Mouse (Mus musculus) midbrain, embryonic 12.5 days (tissue): ENCODE data around the gene Pard3b. TPM values are rescaled to one million over a fixed set of nuclear protein-coding genes. Genes with fewer than 3 reads are reported as not detected.

Experiments
- ATAC-seq: fragments of 200-750 bp; cut with Nextera tagmentation; 2 replicates; pipeline ENCODE4 v1.8.0; 2017; ENCODE audit warnings: low read depth, moderate TSS enrichment, moderate library complexity; ENCODE audit not compliant: low FRiP score
- H3K27ac ChIP-seq: fragments of 300-500 bp; sonication (generic); replicated peaks from 2 replicates; pipeline ENCODE4 v1.5.1; 2016; ENCODE audit warnings: mild to moderate bottlenecking
- H3K27me3 ChIP-seq: fragments of 300-500 bp; sonication (generic); 2 replicates; pipeline ENCODE4 v1.6.1; 2016; ENCODE audit warnings: mild to moderate bottlenecking
- H3K36me3 ChIP-seq: fragments of 300-500 bp; sonication (generic); 2 replicates; pipeline ENCODE4 v1.6.1; 2016
- H3K4me1 ChIP-seq: fragments of 300-500 bp; sonication (generic); 2 replicates; pipeline ENCODE4 v1.6.1; 2016
- H3K4me2 ChIP-seq: fragments of 300-500 bp; sonication (generic); replicated peaks from 2 replicates; pipeline ENCODE4 v1.6.1; 2016; ENCODE audit warnings: mild to moderate bottlenecking, moderate library complexity
- H3K4me3 ChIP-seq: fragments of 300-500 bp; sonication (generic); 2 replicates; pipeline ENCODE4 v1.5.1; 2016; ENCODE audit warnings: mild to moderate bottlenecking
- H3K9ac ChIP-seq: fragments of 300-500 bp; sonication (generic); replicated peaks from 2 replicates; pipeline ENCODE4 v1.6.1; 2016; ENCODE audit warnings: mild to moderate bottlenecking, moderate library complexity
- H3K9me3 ChIP-seq: fragments of 300-500 bp; sonication (generic); 2 replicates; pipeline ENCODE4 v1.6.1; 2016; ENCODE audit warnings: mild to moderate bottlenecking
- WGBS: fragments of 180-500 bp; shearing (Covaris S2); methylation state at CpG from one replicate; pipeline ENCODE4 v1.1.7; 2016; 5-methylcytosine and 5-hydroxymethylcytosine counted together
- polyA plus RNA-seq: library from polyadenylated mRNA; unstranded; fragments of >200 nt; fragmentation: Nextera tagmentation; extraction: Ambion mirVana; gene quantifications from 2 replicates; pipeline ENCODE4 v1.2.1, GENCODE M21; 2016

Gene Pard3b
- polyA plus RNA-seq, 1 experiment from 2014 or later, result 18.5 TPM

DNA sequence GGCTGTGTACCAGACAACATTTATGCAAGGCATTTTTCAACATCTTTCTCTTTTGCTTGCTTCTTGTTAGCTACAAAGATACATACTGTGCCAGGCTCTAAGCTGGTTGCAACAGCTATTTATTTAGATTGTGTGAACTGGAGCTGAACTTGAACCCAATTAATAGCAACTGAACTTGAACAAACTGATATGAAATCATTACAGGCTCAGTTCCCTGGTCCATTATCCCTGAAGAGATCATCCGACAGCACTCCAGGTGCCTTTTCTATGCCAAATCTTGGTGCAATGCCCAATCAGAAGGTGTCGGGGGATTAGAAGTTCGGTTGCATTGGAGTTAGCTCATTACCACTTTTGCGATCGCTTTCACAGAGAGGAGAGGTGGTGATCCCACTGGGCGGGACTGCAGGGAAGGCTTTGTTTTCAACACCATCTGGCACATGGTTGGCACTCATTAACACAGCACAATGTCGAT, 414.6 kb downstream of the Pard3b start:
- 29% methylated on average over 7 of the region's 7 CpGs for WGBS
- Histone ChIP-seq H3K4me1 (peaks cover 13% of the 10 kb centered on the region), H3K4me3 (no peak overlapping the region), H3K27ac (no peak overlapping the region; the same call in 1 of the 2 replicates), H3K4me2 (no peak overlapping the region), H3K9me3 (no peaks in the 10 kb centered on the region), H3K36me3 (no peaks in the 10 kb centered on the region), H3K9ac (no peak overlapping the region), H3K27me3 (no peaks in the 10 kb centered on the region)
- peak; percentile 71 for ATAC-seq

DNA sequence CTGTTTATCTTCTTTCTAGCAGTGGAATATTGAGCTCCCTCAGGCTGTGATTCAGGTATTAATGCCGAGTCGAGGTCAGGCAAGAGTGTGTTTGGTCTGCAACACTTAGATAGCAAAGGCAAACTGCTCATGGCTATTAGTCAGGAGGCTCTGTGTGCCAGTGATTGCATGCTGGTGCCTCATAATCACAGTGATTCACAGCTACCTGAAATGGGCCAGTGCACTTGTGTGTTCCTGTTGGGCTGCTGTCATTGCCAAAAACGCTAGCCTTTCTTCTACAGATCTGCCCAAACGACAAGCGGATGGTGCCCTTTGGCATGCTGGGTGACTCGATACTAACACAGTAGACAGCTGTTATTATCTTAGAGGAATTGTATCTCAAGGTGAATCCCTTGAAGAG, 416.7 kb downstream of the Pard3b start:
- Histone ChIP-seq H3K4me3 (no peak overlapping the region), H3K27ac (no peak overlapping the region), H3K4me1 (peaks cover 13% of the 10 kb centered on the region), H3K9me3 (no peaks in the 10 kb centered on the region), H3K9ac (no peak overlapping the region), H3K27me3 (no peaks in the 10 kb centered on the region), H3K36me3 (no peaks in the 10 kb centered on the region), H3K4me2 (no peak overlapping the region)
- WGBS, result 89% methylated on average over 6 of the region's 6 CpGs
- no peak for ATAC-seq

GRCm38 (mm10) chr1:62070617-62071016, 432.0 kb downstream of the Pard3b start:
- Histone ChIP-seq H3K27ac (no peak overlapping the region), H3K4me2 (no peak overlapping the region), H3K9me3 (peaks cover 7% of the 10 kb centered on the region; the same call in 1 of the 2 replicates), H3K36me3 (no peaks in the 10 kb centered on the region), H3K9ac (no peak overlapping the region), H3K27me3 (no peaks in the 10 kb centered on the region), H3K4me1 (no peaks in the 10 kb centered on the region), H3K4me3 (no peak overlapping the region)
- no peak for ATAC-seq
- WGBS, result 75% methylated on average over 6 of the region's 6 CpGs

- Histone ChIP-seq H3K4me3 (no peak overlapping the region), H3K9ac (no peak overlapping the region), H3K27me3 (no peaks in the 10 kb centered on the region), H3K27ac (no peak overlapping the region), H3K36me3 (no peaks in the 10 kb centered on the region), H3K9me3 (peaks cover 7% of the 10 kb centered on the region; the same call in 1 of the 2 replicates), H3K4me2 (no peak overlapping the region), H3K4me1 (no peaks in the 10 kb centered on the region)
- ATAC-seq, result no peak
- 85% methylated on average over 7 of the region's 7 CpGs for WGBS
These were observed 432.5 kb downstream of the Pard3b start for GRCm38 (mm10) chr1:62071139-62071538.

DNA sequence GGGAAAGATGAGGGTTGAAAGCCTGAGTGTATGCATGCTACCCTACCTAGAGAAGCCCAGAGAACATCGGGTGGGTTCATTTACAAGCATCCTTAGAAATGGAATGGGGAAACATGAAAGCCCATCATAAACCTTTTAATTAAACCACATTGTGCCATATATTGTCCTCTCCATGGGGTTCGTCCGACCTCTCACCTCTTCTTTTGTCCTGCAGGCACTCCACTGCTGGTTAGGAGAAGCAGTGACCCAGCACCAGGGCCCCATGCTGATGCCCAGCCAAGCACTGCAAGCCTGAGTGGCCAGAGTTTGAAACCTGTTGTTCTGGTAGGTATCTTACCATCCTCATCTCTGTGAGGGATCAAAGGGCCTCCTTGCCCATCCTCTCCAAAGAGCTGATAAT, 437.5 kb downstream of the Pard3b start:
- no peak for ATAC-seq

GRCm38 (mm10) chr1:62081129-62081528, 442.5 kb downstream of the Pard3b start:
- H3K9me3 ChIP-seq, result no peaks in the 10 kb centered on the region
- no peak overlapping the region for H3K9ac ChIP-seq
- 91% methylated on average over 4 of the region's 4 CpGs for WGBS
- ATAC-seq, result no peak
- no peak overlapping the region for H3K4me3 ChIP-seq
- no peaks in the 10 kb centered on the region for H3K27me3 ChIP-seq
- H3K4me2 ChIP-seq, result no peak overlapping the region
- no peaks in the 10 kb centered on the region for H3K4me1 ChIP-seq
- no peak overlapping the region for H3K27ac ChIP-seq
- no peaks in the 10 kb centered on the region for H3K36me3 ChIP-seq

More for the DNA sequence above, 437.5 kb downstream of the Pard3b start:
- WGBS, result 30% methylated on average over 3 of the region's 3 CpGs
- Histone ChIP-seq H3K9ac (no peak overlapping the region), H3K4me3 (no peak overlapping the region), H3K9me3 (no peaks in the 10 kb centered on the region), H3K4me2 (no peak overlapping the region), H3K36me3 (no peaks in the 10 kb centered on the region), H3K4me1 (no peaks in the 10 kb centered on the region), H3K27ac (no peak overlapping the region), H3K27me3 (no peaks in the 10 kb centered on the region)

DNA sequence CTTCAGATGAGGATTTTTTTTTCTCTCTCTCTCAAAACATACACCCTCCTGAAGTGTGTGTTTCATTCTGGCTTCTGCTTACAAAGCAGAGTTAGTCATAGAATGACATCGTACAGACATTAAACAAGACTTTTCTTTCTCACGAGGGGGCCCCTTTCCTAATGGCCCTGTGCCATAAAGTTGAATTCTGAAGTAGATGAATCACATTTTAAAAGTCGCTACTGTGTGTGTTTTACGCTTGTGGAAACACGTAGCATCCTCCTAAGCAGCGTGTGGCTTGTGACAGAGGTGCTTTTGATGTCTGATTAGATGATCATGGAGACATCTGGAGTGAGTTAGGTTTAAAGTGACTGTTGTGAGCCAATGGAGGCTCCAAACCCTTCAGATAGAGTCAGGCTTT, 447.4 kb downstream of the Pard3b start:
- H3K4me3 ChIP-seq, result no peak overlapping the region
- no peak overlapping the region for H3K27ac ChIP-seq
- no peak overlapping the region for H3K4me2 ChIP-seq
- H3K4me1 ChIP-seq, result 0 out of 2 replicates have a peak, but pooled peaks cover 3% of the 10 kb centered on the region
- ATAC-seq, result no peak
- H3K9ac ChIP-seq, result no peak overlapping the region
- WGBS, result 69% methylated on average over 6 of the region's 6 CpGs
- no peaks in the 10 kb centered on the region for H3K27me3 ChIP-seq
- H3K36me3 ChIP-seq, result no peaks in the 10 kb centered on the region
- no peaks in the 10 kb centered on the region for H3K9me3 ChIP-seq

DNA sequence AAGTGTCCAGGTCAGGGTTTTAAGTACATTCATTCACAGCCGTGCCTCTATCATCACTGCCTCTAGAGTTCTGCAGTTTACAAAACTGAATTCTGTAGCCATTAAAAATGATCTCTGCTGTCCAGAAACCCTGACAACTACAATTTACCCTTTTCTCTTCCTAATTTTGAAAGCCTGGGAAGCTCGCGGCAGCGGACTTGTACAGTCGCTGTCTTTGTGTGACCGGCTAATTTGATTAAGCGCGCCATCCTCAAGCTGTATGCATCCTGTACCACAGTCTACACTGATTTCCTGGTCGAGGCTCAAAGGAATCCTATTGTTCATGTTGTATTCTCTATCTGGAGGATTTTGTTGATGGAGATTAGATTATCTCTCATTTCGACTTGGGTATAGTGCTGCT, 448.8 kb downstream of the Pard3b start:
- no peak overlapping the region for H3K4me2 ChIP-seq
- H3K4me3 ChIP-seq, result no peak overlapping the region
- no peak for ATAC-seq
- no peak overlapping the region for H3K27ac ChIP-seq
- H3K27me3 ChIP-seq, result no peaks in the 10 kb centered on the region
- no peaks in the 10 kb centered on the region for H3K36me3 ChIP-seq
- H3K9me3 ChIP-seq, result no peaks in the 10 kb centered on the region
- 66% methylated on average over 10 of the region's 10 CpGs for WGBS
- no peak overlapping the region for H3K9ac ChIP-seq
- H3K4me1 ChIP-seq, result 0 out of 2 replicates have a peak, but pooled peaks cover 3% of the 10 kb centered on the region

DNA sequence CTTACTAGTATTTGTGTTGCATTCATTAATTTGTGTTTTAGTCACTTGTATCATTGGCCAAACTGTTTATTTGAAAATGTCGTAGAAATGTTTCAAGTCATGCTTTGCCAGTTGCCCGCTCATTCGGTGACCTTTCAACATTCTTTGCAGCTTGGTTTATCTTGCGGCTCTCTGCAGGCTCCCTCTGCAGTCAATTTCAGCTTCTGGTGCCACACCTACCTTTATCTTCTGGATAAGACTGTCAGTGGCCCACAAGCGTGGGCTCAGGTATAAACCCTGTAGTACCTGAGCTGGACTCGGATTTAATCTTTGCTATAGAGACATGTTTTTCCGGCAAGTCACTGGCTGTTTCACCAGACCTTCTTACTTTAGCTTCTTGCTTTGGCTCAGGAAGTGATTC, 456.3 kb downstream of the Pard3b start:
- WGBS, result 91% methylated on average over 7 of the region's 7 CpGs
- Histone ChIP-seq H3K27me3 (no peaks in the 10 kb centered on the region), H3K4me3 (no peak overlapping the region), H3K36me3 (no peaks in the 10 kb centered on the region), H3K27ac (no peak overlapping the region), H3K9me3 (no peaks in the 10 kb centered on the region), H3K9ac (no peak overlapping the region), H3K4me1 (no peaks in the 10 kb centered on the region), H3K4me2 (no peak overlapping the region)
- ATAC-seq, result no peak

- ATAC-seq, result no peak
- no peak overlapping the region for H3K4me2 ChIP-seq
- H3K36me3 ChIP-seq, result no peaks in the 10 kb centered on the region
- H3K9me3 ChIP-seq, result no peaks in the 10 kb centered on the region
- H3K9ac ChIP-seq, result no peak overlapping the region
- H3K4me3 ChIP-seq, result no peak overlapping the region
- H3K27ac ChIP-seq, result no peak overlapping the region
- no peaks in the 10 kb centered on the region for H3K27me3 ChIP-seq
- no peaks in the 10 kb centered on the region for H3K4me1 ChIP-seq
- WGBS, result 100% methylated on average over 1 of the region's 1 CpGs
These were observed 483.8 kb downstream of the Pard3b start for GRCm38 (mm10) chr1:62122426-62122825.

DNA sequence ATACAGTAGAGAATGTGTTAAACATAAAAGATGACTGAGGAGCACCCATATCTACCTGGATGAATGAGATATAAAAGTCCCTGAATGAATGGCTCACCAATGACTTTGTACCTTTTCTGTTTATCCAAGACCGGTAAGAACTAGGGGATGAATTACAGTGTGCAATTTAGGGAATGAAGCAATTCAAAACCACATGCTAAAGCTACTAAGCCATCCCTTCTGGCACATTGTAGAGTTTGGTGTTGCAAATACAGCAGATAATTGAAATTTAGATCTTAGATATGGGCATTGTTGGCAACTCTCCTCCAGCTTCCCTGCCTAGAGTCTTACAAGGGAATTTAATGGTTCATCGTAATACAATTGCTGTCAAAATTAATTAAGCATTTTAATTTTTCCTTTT, 490.6 kb downstream of the Pard3b start:
- 92% methylated on average over 2 of the region's 2 CpGs for WGBS
- no peak for ATAC-seq
- Histone ChIP-seq H3K9me3 (no peaks in the 10 kb centered on the region), H3K4me1 (no peaks in the 10 kb centered on the region), H3K9ac (no peak overlapping the region), H3K27me3 (no peaks in the 10 kb centered on the region), H3K4me2 (no peak overlapping the region), H3K27ac (no peak overlapping the region), H3K36me3 (no peaks in the 10 kb centered on the region), H3K4me3 (no peak overlapping the region)

DNA sequence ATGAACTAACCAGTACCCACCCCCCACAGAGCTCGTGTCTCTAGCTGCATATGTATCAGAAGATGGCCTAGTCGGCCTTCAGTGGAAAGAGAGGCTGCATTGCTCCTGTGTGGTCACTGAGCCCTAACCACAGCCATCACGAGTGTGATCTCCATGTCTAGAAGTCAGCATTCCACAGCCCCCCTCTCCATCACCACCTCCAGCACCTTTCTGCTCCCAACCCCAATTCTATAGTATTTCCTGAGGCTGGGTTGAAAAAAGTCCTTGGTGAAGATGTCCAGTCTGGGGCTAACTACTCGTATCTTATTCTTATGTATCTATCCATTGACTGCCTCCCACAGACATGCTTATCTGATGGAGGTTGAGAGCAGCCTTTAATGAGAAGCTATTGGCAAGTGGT, 509.5 kb downstream of the Pard3b start:
- Histone ChIP-seq H3K9me3 (no peaks in the 10 kb centered on the region), H3K4me2 (no peak overlapping the region), H3K36me3 (no peaks in the 10 kb centered on the region), H3K4me3 (no peak overlapping the region), H3K4me1 (no peaks in the 10 kb centered on the region), H3K9ac (no peak overlapping the region), H3K27ac (no peak overlapping the region), H3K27me3 (no peaks in the 10 kb centered on the region)
- no peak for ATAC-seq
- WGBS, result 83% methylated on average over 4 of the region's 4 CpGs

DNA sequence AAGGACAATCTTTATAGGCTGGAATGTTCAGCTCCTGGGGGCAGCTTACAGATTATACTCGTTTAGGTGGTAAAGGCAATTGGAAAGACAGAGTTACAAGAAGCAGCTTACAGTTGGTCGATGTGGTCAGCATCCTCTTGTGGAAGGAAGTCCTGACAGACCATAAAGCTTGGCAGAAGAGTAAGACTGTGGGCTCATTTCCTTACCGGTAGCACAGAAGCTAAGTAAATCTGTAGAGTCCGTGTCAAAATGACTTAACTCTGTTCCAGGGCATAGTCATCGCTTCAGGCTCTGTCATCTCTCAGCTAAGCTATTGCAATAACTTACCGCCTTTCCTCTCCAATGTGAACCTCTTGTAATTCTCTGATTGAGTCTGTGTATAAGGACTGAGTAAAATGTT, 510.2 kb downstream of the Pard3b start:
- ATAC-seq, result no peak
- H3K27ac ChIP-seq, result no peak overlapping the region
- H3K4me3 ChIP-seq, result no peak overlapping the region
- no peaks in the 10 kb centered on the region for H3K4me1 ChIP-seq
- no peaks in the 10 kb centered on the region for H3K9me3 ChIP-seq
- no peak overlapping the region for H3K9ac ChIP-seq
- H3K27me3 ChIP-seq, result no peaks in the 10 kb centered on the region
- no peak overlapping the region for H3K4me2 ChIP-seq
- no peaks in the 10 kb centered on the region for H3K36me3 ChIP-seq
- WGBS, result 91% methylated on average over 6 of the region's 6 CpGs
